10 mouse cellular contexts compared by ENCODE assay signal in genomic region chr10:115387891-115388290, GRCm38 (mm10). TPM values are rescaled to one million over a fixed set of nuclear protein-coding genes. Genes with fewer than 3 reads are reported as not detected.
DNase-seq lines count a peak whose midpoint lies in the region; ATAC-seq and TF ChIP-seq lines count a peak whose summit lies in the region.
"Had no signal": no experiment of that assay in that cellular context is flagged by ENCODE, and none has a peak within 500 bp of the region (broad histone marks: within the 10 kb centered on the region; RNA-seq: fewer than 3 reads in every experiment).

No protein-coding gene starts in this region.

- no peak overlapping the region for H3K27ac ChIP-seq in layer of hippocampus, adult 2 months
- no peak overlapping the region for H3K27ac ChIP-seq in embryonic facial prominence, embryonic 14.5 days (replicated peaks; ENCODE audit: low read depth, low read length)
- no peak overlapping the region for H3K27ac ChIP-seq in midbrain, embryonic 12.5 days (replicated peaks)

- ATAC-seq in embryonic facial prominence, embryonic 14.5 days (ENCODE audit: low read depth) = no peak
- no peak for ATAC-seq in midbrain, embryonic 12.5 days (ENCODE audit: low FRiP score, low read depth)

- DNase-seq in layer of hippocampus, adult 2 months (ENCODE audit: low spot score in 2 of 2) = no peak
- DNase-seq in layer of hippocampus, adult 8-10 months (ENCODE audit: low spot score in 2 of 2) = no peak
- DNase-seq in NIH3T3 (ENCODE audit: low read depth) = peak; percentile 64
- no peak for DNase-seq in embryonic facial prominence, embryonic 14.5 days (ENCODE audit: low spot score)
- DNase-seq in layer of hippocampus, postnatal 10 days (ENCODE audit: low spot score in 2 of 2) = no peak
- DNase-seq in ovary, adult 18-20 months (ENCODE audit: low spot score) = no peak
- DNase-seq: adrenal gland, postnatal 36 days; cerebellum, postnatal 14 days; layer of hippocampus, adult 9-11 months had no signal

- H3K4me3 ChIP-seq in layer of hippocampus, adult 2 months = peak overlapping the region; percentile 30; the same call in 1 of the 2 replicates
- H3K4me3 ChIP-seq in embryonic facial prominence, embryonic 14.5 days (ENCODE audit: low read depth, low read length) = no peak overlapping the region
- no peak overlapping the region for H3K4me3 ChIP-seq in midbrain, embryonic 12.5 days

- no peaks in the 10 kb centered on the region for H3K9me3 ChIP-seq in embryonic facial prominence, embryonic 14.5 days (ENCODE audit: control insufficient read depth, low read length)
- H3K9me3 ChIP-seq in midbrain, embryonic 12.5 days = no peaks in the 10 kb centered on the region

- H3K4me1 ChIP-seq in embryonic facial prominence, embryonic 14.5 days (ENCODE audit: control insufficient read depth, insufficient read depth, low read length) = peaks cover 14% of the 10 kb centered on the region
- H3K4me1 ChIP-seq in midbrain, embryonic 12.5 days = peaks cover 24% of the 10 kb centered on the region

- 80% methylated on average over 3 of the region's 3 CpGs for WGBS in embryonic facial prominence, embryonic 14.5 days
- 93% methylated on average over 3 of the region's 3 CpGs for WGBS in midbrain, embryonic 12.5 days

- peaks cover 30% of the 10 kb centered on the region for H3K36me3 ChIP-seq in embryonic facial prominence, embryonic 14.5 days (ENCODE audit: control insufficient read depth, insufficient read depth, low read length)
- H3K36me3 ChIP-seq in midbrain, embryonic 12.5 days = peaks cover 9% of the 10 kb centered on the region

- no peak overlapping the region for H3K9ac ChIP-seq in embryonic facial prominence, embryonic 14.5 days (ENCODE audit: low read depth, low read length)
- H3K9ac ChIP-seq in midbrain, embryonic 12.5 days (replicated peaks) = peak overlapping the region; percentile 15; the same call in 1 of the 2 replicates

- TF ChIP-seq CTCF in layer of hippocampus, adult 2 months (conservative IDR thresholded peaks at IDR 0.05) = no peak

- H3K4me2 ChIP-seq in embryonic facial prominence, embryonic 14.5 days (ENCODE audit: low read depth, low read length) = peak overlapping the region; percentile 81
- H3K4me2 ChIP-seq in midbrain, embryonic 12.5 days (replicated peaks) = peak overlapping the region; percentile 25; the same call in 1 of the 2 replicates

- H3K27me3 ChIP-seq in embryonic facial prominence, embryonic 14.5 days (replicated peaks; ENCODE audit: control insufficient read depth, insufficient read depth, low read length) = no peaks in the 10 kb centered on the region
- no peaks in the 10 kb centered on the region for H3K27me3 ChIP-seq in midbrain, embryonic 12.5 days

RNA-seq across cellular contexts. Expression of gene Zfc3h1, which starts 3.1 kb away (rescaled TPM):
- total RNA-seq in layer of hippocampus, adult 2 months (2021) = 10 to 100 TPM; 51.9 to 54.9 TPM
- 10 to 100 TPM; 44.9 to 61.2 (median 52.3) TPM for total RNA-seq in layer of hippocampus, adult 8-10 months (2022)
- 26.6 and 27.4 TPM in 2 replicates for polyA plus RNA-seq in embryonic facial prominence, embryonic 14.5 days (2014; fragmentation: Nextera tagmentation; extraction: Ambion mirVana)
- polyA plus RNA-seq in midbrain, embryonic 12.5 days (2016; fragmentation: Nextera tagmentation; extraction: Ambion mirVana) = 26.9 and 28.2 TPM in 2 replicates
- total RNA-seq in layer of hippocampus, postnatal 10 days (2021) = 10 to 100 TPM; 50.1 to 54.9 TPM

RNA-seq across cellular contexts. Expression of gene Thap2, which starts 3.6 kb away (rescaled TPM):
- 10 to 100 TPM; 15.3 to 15.5 TPM for total RNA-seq in layer of hippocampus, adult 2 months (2021)
- total RNA-seq in layer of hippocampus, adult 8-10 months (2022) = 10 to 100 TPM; 13.0 to 18.3 (median 15.1) TPM
- 14.3 and 15.6 TPM in 2 replicates for polyA plus RNA-seq in embryonic facial prominence, embryonic 14.5 days (2014; fragmentation: Nextera tagmentation; extraction: Ambion mirVana)
- polyA plus RNA-seq in midbrain, embryonic 12.5 days (2016; fragmentation: Nextera tagmentation; extraction: Ambion mirVana) = 32.8 and 35.2 TPM in 2 replicates
- total RNA-seq in layer of hippocampus, postnatal 10 days (2021) = 10 to 100 TPM; 12.2 to 13.4 TPM

RNA-seq across cellular contexts. Expression of gene Tmem19, which starts 25.6 kb away (rescaled TPM):
- 10 to 100 TPM; 42.0 to 42.7 TPM for total RNA-seq in layer of hippocampus, adult 2 months (2021)
- 10 to 100 TPM; 35.6 to 46.8 (median 41.7) TPM for total RNA-seq in layer of hippocampus, adult 8-10 months (2022)
- 29.3 and 36.2 TPM in 2 replicates for polyA plus RNA-seq in embryonic facial prominence, embryonic 14.5 days (2014; fragmentation: Nextera tagmentation; extraction: Ambion mirVana)
- 40.5 and 43.0 TPM in 2 replicates for polyA plus RNA-seq in midbrain, embryonic 12.5 days (2016; fragmentation: Nextera tagmentation; extraction: Ambion mirVana)
- total RNA-seq in layer of hippocampus, postnatal 10 days (2021) = 10 to 100 TPM; 49.8 to 52.0 TPM
